Mouse (Mus musculus) forebrain, embryonic 11.5 days (tissue): ENCODE results near the gene Zfp629. TPM values are rescaled to one million over a fixed set of nuclear protein-coding genes. Genes with fewer than 3 reads are reported as not detected.

ENCODE experiments used
- ATAC-seq: fragments of 200-750 bp; cut with Nextera tagmentation; replicated peaks from 2 replicates; pipeline ENCODE4 v1.8.0; 2017; ENCODE audit warnings: moderate TSS enrichment; ENCODE audit not compliant: low FRiP score
- DNase-seq: peaks from one replicate; pipeline ENCODE4 v3.0.0-alpha.2; 2017; ENCODE audit warnings: low spot score
- H3K27ac ChIP-seq: fragments of 300-500 bp; sonication (generic); 2 replicates; pipeline ENCODE4 v1.5.1; 2014; ENCODE audit warnings: low read depth, low read length
- H3K27me3 ChIP-seq: fragments of 300-500 bp; sonication (generic); 2 replicates; pipeline ENCODE4 v1.6.1; 2014; ENCODE audit warnings: mild to moderate bottlenecking, low read length, mixed read lengths; ENCODE audit not compliant: control insufficient read depth, insufficient read depth
- H3K36me3 ChIP-seq: fragments of 300-500 bp; sonication (generic); 2 replicates; pipeline ENCODE4 v1.6.1; 2014; ENCODE audit warnings: mild to moderate bottlenecking, low read length, moderate library complexity, mixed read lengths; ENCODE audit not compliant: control insufficient read depth, insufficient read depth
- H3K4me1 ChIP-seq: fragments of 300-500 bp; sonication (generic); replicated peaks from 2 replicates; pipeline ENCODE4 v1.6.1; 2014; ENCODE audit warnings: low read length, mixed read lengths; ENCODE audit not compliant: control insufficient read depth, insufficient read depth
- H3K4me2 ChIP-seq: fragments of 300-500 bp; sonication (generic); 2 replicates; pipeline ENCODE4 v1.6.1; 2014; ENCODE audit warnings: low read depth, mild to moderate bottlenecking, low read length, moderate library complexity, mixed read lengths; ENCODE audit not compliant: severe bottlenecking
- H3K4me3 ChIP-seq: fragments of 300-500 bp; sonication (generic); 2 replicates; pipeline ENCODE4 v1.5.1; 2014; ENCODE audit warnings: low read depth, low read length
- H3K9ac ChIP-seq: fragments of 300-500 bp; sonication (generic); 2 replicates; pipeline ENCODE4 v1.6.1; 2014; ENCODE audit warnings: low read length
- H3K9me3 ChIP-seq: fragments of 300-500 bp; sonication (generic); 2 replicates; pipeline ENCODE4 v1.6.1; 2016; ENCODE audit warnings: low read length, mixed read lengths; ENCODE audit not compliant: control insufficient read depth
- WGBS: fragments of 180-500 bp; shearing (Covaris S2); extraction: QIAGEN DNeasy Blood & Tissue Kit; methylation state at CpG from one replicate; pipeline ENCODE4 v1.1.7; 2014; 5-methylcytosine and 5-hydroxymethylcytosine counted together
- polyA plus RNA-seq: library from polyadenylated mRNA; unstranded; fragments of >200 nt; fragmentation: Nextera tagmentation; extraction: Ambion mirVana; gene quantifications from 2 replicates; pipeline ENCODE4 v1.2.1, GENCODE M21; 2014

Gene Zfp629
- polyA plus RNA-seq, 1 experiment from 2014 or later, result 36.6 TPM

DNA sequence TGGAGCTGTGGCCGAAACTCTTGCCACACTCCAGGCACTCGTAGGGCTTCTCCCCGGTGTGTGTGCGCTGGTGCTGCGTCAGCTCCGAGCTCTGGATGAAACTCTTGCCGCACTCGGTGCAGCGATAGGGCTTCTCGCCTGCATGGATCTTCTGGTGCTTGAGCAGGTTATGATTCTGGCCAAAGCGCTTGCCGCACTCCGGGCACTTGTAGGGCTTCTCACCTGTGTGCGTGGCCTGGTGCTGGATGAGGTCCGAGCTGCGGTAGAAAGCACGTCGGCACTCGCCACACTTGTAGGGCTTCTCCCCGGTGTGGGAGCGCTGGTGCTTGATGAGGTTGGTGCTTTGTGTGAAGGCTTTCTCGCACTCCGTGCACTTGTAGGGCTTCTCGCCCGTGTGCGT lies 4.0 kb downstream of the Zfp629 start:
- WGBS, result 98% methylated on average over 26 of the region's 26 CpGs
- Histone ChIP-seq H3K4me2 (no peak overlapping the region), H3K27ac (no peak overlapping the region), H3K36me3 (peaks cover 28% of the 10 kb centered on the region), H3K4me3 (no peak overlapping the region), H3K9ac (no peak overlapping the region), H3K27me3 (no peaks in the 10 kb centered on the region), H3K4me1 (peaks cover 12% of the 10 kb centered on the region; the same call in 1 of the 2 replicates), H3K9me3 (no peaks in the 10 kb centered on the region)
- ATAC-seq (no peak), DNase-seq (peak; percentile 51)

- Histone ChIP-seq H3K27ac (no peak overlapping the region), H3K4me1 (peaks cover 11% of the 10 kb centered on the region; the same call in 1 of the 2 replicates)
These were observed 4.6 kb downstream of the Zfp629 start for GRCm38 (mm10) chr7:127611011-127611410.

GRCm38 (mm10) chr7:127607150-127607549 lies 8.4 kb downstream of the Zfp629 start:
- no peak overlapping the region for H3K4me3 ChIP-seq
- H3K4me1 ChIP-seq, result no peaks in the 10 kb centered on the region
- H3K9ac ChIP-seq, result no peak overlapping the region
- no peaks in the 10 kb centered on the region for H3K9me3 ChIP-seq
- H3K27ac ChIP-seq, result no peak overlapping the region
- DNase-seq (no peak), ATAC-seq (no peak)
- peaks cover 30% of the 10 kb centered on the region for H3K36me3 ChIP-seq
- no peaks in the 10 kb centered on the region for H3K27me3 ChIP-seq
- WGBS, result 82% methylated on average over 6 of the region's 6 CpGs
- no peak overlapping the region for H3K4me2 ChIP-seq

More at GRCm38 (mm10) chr7:127611011-127611410, 4.6 kb downstream of the Zfp629 start:
- H3K9me3 ChIP-seq, result no peaks in the 10 kb centered on the region
- 95% methylated on average over 29 of the region's 29 CpGs for WGBS
- H3K36me3 ChIP-seq, result peaks cover 28% of the 10 kb centered on the region
- no peak overlapping the region for H3K4me2 ChIP-seq
- no peak overlapping the region for H3K9ac ChIP-seq
- H3K4me3 ChIP-seq, result no peak overlapping the region
- no peaks in the 10 kb centered on the region for H3K27me3 ChIP-seq
- peak; percentile 44 for DNase-seq
- ATAC-seq, result no peak

DNA sequence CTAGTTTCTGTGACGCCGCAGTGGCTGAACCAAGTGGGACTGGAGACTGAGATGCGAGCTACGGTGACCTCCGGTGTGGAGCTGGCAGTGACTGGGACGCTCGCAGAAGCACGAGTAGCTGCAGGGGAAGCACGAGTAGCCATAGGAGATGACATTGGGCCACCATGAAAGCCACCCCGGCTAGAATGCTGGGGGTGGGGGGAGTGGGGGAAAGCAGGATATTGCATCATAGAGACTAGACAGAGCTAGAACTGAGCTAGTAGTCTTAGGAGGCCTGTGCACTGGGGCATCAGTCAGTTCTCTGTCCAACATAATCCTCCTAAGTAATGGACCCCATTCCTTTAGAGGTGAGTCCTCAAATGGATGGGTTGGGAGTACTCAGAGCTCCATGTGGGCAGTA lies 11.3 kb downstream of the Zfp629 start:
- Histone ChIP-seq H3K9me3 (no peaks in the 10 kb centered on the region), H3K4me2 (no peak overlapping the region), H3K9ac (no peak overlapping the region), H3K36me3 (peaks cover 18% of the 10 kb centered on the region; the same call in 1 of the 2 replicates), H3K4me3 (no peak overlapping the region), H3K27ac (no peak overlapping the region), H3K27me3 (no peaks in the 10 kb centered on the region), H3K4me1 (no peaks in the 10 kb centered on the region)
- ATAC-seq (no peak), DNase-seq (no peak)
- 89% methylated on average over 10 of the region's 10 CpGs for WGBS

- Histone ChIP-seq H3K4me1 (no peaks in the 10 kb centered on the region), H3K4me2 (no peak overlapping the region), H3K9ac (no peak overlapping the region), H3K27me3 (no peaks in the 10 kb centered on the region), H3K27ac (no peak overlapping the region), H3K9me3 (no peaks in the 10 kb centered on the region), H3K4me3 (no peak overlapping the region), H3K36me3 (peaks cover 18% of the 10 kb centered on the region; the same call in 1 of the 2 replicates)
- 95% methylated on average over 2 of the region's 2 CpGs for WGBS
- no peak for ATAC-seq
- DNase-seq, result no peak
These were observed 12.7 kb downstream of the Zfp629 start for GRCm38 (mm10) chr7:127602903-127603302.

DNA sequence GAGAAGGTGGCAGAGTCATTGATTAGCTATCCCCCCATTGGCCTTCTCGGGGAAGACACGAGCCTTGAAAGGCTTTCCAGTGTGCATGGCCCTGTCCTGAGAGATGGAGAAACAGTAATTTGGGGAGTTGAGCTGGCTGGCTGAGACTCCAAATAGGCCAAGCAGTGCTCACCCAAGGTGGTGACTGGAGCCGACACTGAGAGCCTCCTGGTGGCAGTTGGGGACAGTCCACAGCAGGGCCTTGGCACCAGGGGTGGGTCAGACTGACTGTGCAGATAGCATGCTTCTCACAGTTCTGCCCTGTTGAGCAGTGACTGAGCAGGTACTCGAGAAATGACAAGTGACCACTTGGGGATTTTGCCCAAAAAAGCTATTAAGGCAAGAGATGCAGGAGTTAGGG lies 13.9 kb downstream of the Zfp629 start:
- Histone ChIP-seq H3K9ac (no peak overlapping the region), H3K4me2 (no peak overlapping the region), H3K9me3 (no peaks in the 10 kb centered on the region), H3K4me3 (no peak overlapping the region), H3K36me3 (peaks cover 25% of the 10 kb centered on the region), H3K27me3 (no peaks in the 10 kb centered on the region), H3K4me1 (no peaks in the 10 kb centered on the region), H3K27ac (no peak overlapping the region)
- WGBS, result 88% methylated on average over 4 of the region's 4 CpGs
- ATAC-seq (no peak), DNase-seq (no peak)

GRCm38 (mm10) chr7:127600612-127601011 lies 15.0 kb downstream of the Zfp629 start:
- no peaks in the 10 kb centered on the region for H3K4me1 ChIP-seq
- H3K27ac ChIP-seq, result no peak overlapping the region
- WGBS, result 96% methylated on average over 7 of the region's 7 CpGs
- DNase-seq (no peak), ATAC-seq (no peak)
- H3K9me3 ChIP-seq, result no peaks in the 10 kb centered on the region
- no peak overlapping the region for H3K4me3 ChIP-seq
- peaks cover 31% of the 10 kb centered on the region for H3K36me3 ChIP-seq
- no peak overlapping the region for H3K9ac ChIP-seq
- H3K27me3 ChIP-seq, result no peaks in the 10 kb centered on the region
- H3K4me2 ChIP-seq, result no peak overlapping the region

DNA sequence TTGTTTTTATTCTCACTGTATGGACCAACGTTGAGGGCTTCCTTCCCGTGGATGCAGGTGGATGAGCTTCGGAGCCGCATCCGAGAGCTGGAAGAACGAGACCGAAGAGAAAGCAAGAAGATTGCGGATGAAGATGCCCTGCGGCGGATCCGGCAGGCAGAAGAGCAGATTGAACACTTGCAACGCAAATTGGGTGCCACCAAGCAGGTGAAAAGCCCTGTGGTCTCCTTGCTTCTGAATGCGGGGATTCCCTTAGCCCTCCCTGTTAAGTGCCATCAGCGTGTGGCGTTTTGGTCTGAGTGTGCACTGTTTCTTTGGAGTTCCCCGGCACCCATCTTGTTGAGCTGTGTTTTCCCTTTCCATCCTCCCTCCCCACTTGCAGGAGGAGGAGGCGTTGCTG lies 18.9 kb downstream of the Zfp629 start:
- H3K9ac ChIP-seq, result no peak overlapping the region
- peaks cover 36% of the 10 kb centered on the region for H3K36me3 ChIP-seq
- H3K4me2 ChIP-seq, result no peak overlapping the region
- no peaks in the 10 kb centered on the region for H3K9me3 ChIP-seq
- WGBS, result 95% methylated on average over 17 of the region's 17 CpGs
- no peaks in the 10 kb centered on the region for H3K4me1 ChIP-seq
- no peaks in the 10 kb centered on the region for H3K27me3 ChIP-seq
- no peak overlapping the region for H3K4me3 ChIP-seq
- DNase-seq, result no peak
- no peak overlapping the region for H3K27ac ChIP-seq
- no peak for ATAC-seq

DNA sequence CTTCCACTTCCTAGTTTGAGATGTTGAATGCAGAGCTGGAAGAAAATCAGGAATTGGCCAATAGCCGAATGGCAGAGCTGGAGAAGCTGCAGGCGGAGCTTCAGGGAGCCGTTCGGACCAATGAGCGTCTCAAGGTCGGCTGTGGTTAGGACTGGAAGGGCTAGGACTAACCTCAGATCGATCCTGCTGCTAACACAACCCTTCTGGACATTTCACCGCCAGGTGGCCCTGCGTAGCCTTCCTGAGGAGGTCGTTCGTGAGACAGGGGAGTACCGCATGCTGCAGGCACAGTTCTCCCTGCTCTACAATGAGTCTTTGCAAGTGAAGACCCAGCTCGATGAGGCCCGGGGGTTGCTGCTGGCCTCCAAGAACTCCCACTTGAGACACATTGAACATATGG lies 23.0 kb downstream of the Zfp629 start:
- ATAC-seq (no peak), DNase-seq (no peak)
- Histone ChIP-seq H3K9ac (no peak overlapping the region), H3K36me3 (peaks cover 21% of the 10 kb centered on the region), H3K27me3 (no peaks in the 10 kb centered on the region), H3K4me1 (peaks cover 3% of the 10 kb centered on the region), H3K9me3 (no peaks in the 10 kb centered on the region), H3K27ac (no peak overlapping the region), H3K4me2 (no peak overlapping the region), H3K4me3 (no peak overlapping the region)
- 92% methylated on average over 14 of the region's 14 CpGs for WGBS
